Mouse (Mus musculus) heart, postnatal 36 days (tissue): Measurements from ENCODE around the gene Cdkn2aipnl. TPM values are rescaled to one million over a fixed set of nuclear protein-coding genes. Genes with fewer than 3 reads are reported as not detected.
A peak's percentile ranks its signal among the peaks of the same experiment; 100 is the strongest.

ENCODE experiments used
- DNase-seq, 2 experiments: peaks; one replicate each; pipeline ENCODE4 v3.0.0; 2021 to 2022
- intact Hi-C: fragments of 180-260 bp; cut with DNase I; formaldehyde crosslinking; loops from one replicate; pipeline ENCODE4 v1.15.1; 2025
- total RNA-seq, 2 experiments: library from RNA; stranded (reverse); gene quantifications; 2 replicates each; pipeline ENCODE4 v1.2.3; 2021

The Cdkn2aipnl gene
- 10 to 100 TPM in 1 of 2 experiments, 1 to 10 TPM in 1; 9.7 to 10.7 TPM for total RNA-seq

GRCm38 (mm10) chr11:51967443-51968401 lies at the start of gene Cdkn2aipnl:
Gene Cdkn2aipnl (plus strand): TSS chr11:51967661.
- intact Hi-C loops = loop anchor here (1.0 to 2.0 kb wide), 5 partner anchors 33 to 147 kb away; partner anchors contain the start of gene Ube2b

GRCm38 (mm10) chr11:51917951-51918350 lies 49.5 kb upstream of the Cdkn2aipnl start:
- DNase-seq = no peak
- intact Hi-C loops = loop anchor here (2.0 kb wide), 1 partner anchor 49 kb away; the partner anchor contains the start of gene Cdkn2aipnl

More at GRCm38 (mm10) chr11:51967443-51968401, at the start of gene Cdkn2aipnl:
- DNase-seq = peak; percentile 97 to 99

GRCm38 (mm10) chr11:51918576-51918975 lies 48.9 kb upstream of the Cdkn2aipnl start:
- DNase-seq = no peak
- intact Hi-C loops = no loop called here

GRCm38 (mm10) chr11:51921355-51922125 lies 45.9 kb upstream of the Cdkn2aipnl start:
- no peak for DNase-seq
- intact Hi-C loops = no loop called here

GRCm38 (mm10) chr11:51922421-51922841 lies 45.0 kb upstream of the Cdkn2aipnl start:
- intact Hi-C loops = no loop called here
- no peak for DNase-seq

- intact Hi-C loops = no loop called here
- no peak for DNase-seq
Measured at GRCm38 (mm10) chr11:51925595-51925994, 41.9 kb upstream of the Cdkn2aipnl start.

- no peak for DNase-seq
- intact Hi-C loops = no loop called here
Measured at GRCm38 (mm10) chr11:51926385-51926784, 41.1 kb upstream of the Cdkn2aipnl start.

GRCm38 (mm10) chr11:51927106-51927505 lies 40.4 kb upstream of the Cdkn2aipnl start:
- no peak for DNase-seq
- intact Hi-C loops = no loop called here

- no peak for DNase-seq
- intact Hi-C loops = no loop called here
Measured at GRCm38 (mm10) chr11:51931138-51931537, 36.3 kb upstream of the Cdkn2aipnl start.

- DNase-seq = no peak
- intact Hi-C loops = no loop called here
Measured at GRCm38 (mm10) chr11:51931790-51932189, 35.7 kb upstream of the Cdkn2aipnl start.

- DNase-seq = no peak
- intact Hi-C loops = no loop called here
Measured at GRCm38 (mm10) chr11:51934230-51934629, 33.2 kb upstream of the Cdkn2aipnl start.

GRCm38 (mm10) chr11:51935636-51936434 lies 31.6 kb upstream of the Cdkn2aipnl start:
- intact Hi-C loops = no loop called here
- DNase-seq = no peak

- intact Hi-C loops = no loop called here
- no peak for DNase-seq
Measured at GRCm38 (mm10) chr11:51937361-51937781, 30.1 kb upstream of the Cdkn2aipnl start.

- DNase-seq = no peak
- intact Hi-C loops = no loop called here
Measured at GRCm38 (mm10) chr11:51938817-51939589, 28.5 kb upstream of the Cdkn2aipnl start.

- DNase-seq = no peak
- intact Hi-C loops = no loop called here
Measured at GRCm38 (mm10) chr11:51939590-51939955, 27.9 kb upstream of the Cdkn2aipnl start.

GRCm38 (mm10) chr11:51940511-51940955 lies 26.9 kb upstream of the Cdkn2aipnl start:
- peak in 1 of 2 experiments; percentile 41 for DNase-seq
- intact Hi-C loops = no loop called here

GRCm38 (mm10) chr11:51942602-51943499 lies 24.6 kb upstream of the Cdkn2aipnl start:
- intact Hi-C loops = no loop called here
- DNase-seq = no peak

- no peak for DNase-seq
- intact Hi-C loops = no loop called here
Measured at GRCm38 (mm10) chr11:51943500-51943841, 24.0 kb upstream of the Cdkn2aipnl start.

- no peak for DNase-seq
- intact Hi-C loops = no loop called here
Measured at GRCm38 (mm10) chr11:51944239-51944638, 23.2 kb upstream of the Cdkn2aipnl start.
